Mouse (Mus musculus): Measurements from ENCODE around the gene Sh3bp5l. TPM values are rescaled to one million over a fixed set of nuclear protein-coding genes. Genes with fewer than 3 reads are reported as not detected.
A peak's percentile ranks its signal among the peaks of the same experiment; 100 is the strongest.
"Not testable (repeated sequence)": the region's sequence is repeated elsewhere in the genome, so short reads cannot be mapped to it uniquely, and the experiment has no call there.

Gene Sh3bp5l
- polyA plus RNA-seq, 1 experiment from 2014 or later = 51.9 TPM

GRCm38 (mm10) chr11:58305299-58305698, 25.2 kb upstream of the Sh3bp5l start:
- WGBS = 94% methylated on average over 8 of the region's 8 CpGs

DNA sequence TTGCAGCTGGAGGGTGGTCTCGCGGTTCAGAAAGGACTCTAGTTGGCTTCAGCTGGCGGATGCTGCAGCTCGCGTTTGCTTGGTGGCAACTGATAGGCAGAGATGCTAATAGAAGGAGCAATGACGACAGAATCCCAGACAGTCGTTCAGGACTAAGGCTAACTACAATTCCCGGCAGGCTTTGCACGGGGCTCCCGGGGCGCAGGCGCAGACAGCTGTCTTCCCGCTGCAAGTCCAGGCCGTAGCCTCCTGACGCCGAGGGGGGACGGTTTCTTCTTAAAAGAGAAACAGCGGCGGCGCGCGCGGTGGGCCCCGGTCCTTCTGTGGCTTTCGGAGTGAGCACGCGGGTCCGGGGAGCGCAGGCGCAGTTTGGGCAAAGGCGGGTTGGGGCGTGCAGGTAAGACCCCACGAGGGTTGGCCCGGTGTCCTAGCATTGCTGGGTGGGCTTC, 23.6 kb upstream of the Sh3bp5l start, which contains the start of gene Zfp692:
TSS of gene Zfp692 (plus strand) at position 210 of the 449 bp plus-strand sequence.
- Histone ChIP-seq H3K27me3 (no peaks in the 10 kb centered on the region), H3K36me3 (0 out of 2 replicates have a peak, but pooled peaks cover 3% of the 10 kb centered on the region), H3K4me1 (replicated peaks) (peaks cover 26% of the 10 kb centered on the region), H3K27ac (replicated peaks) (peak within 1 kb of the TSS; percentile 80), H3K9ac (peak within 1 kb of the TSS; percentile 70), H3K4me3 (peak within 1 kb of the TSS; percentile 54), H3K4me2 (peak within 1 kb of the TSS; percentile 99), H3K9me3 (no peaks in the 10 kb centered on the region)
- peak; percentile 89 for ATAC-seq (ENCODE audit: low FRiP score, low read depth)
- under 1% methylated on average over 34 of the region's 34 CpGs for WGBS

More at GRCm38 (mm10) chr11:58305299-58305698, 25.2 kb upstream of the Sh3bp5l start:
- not testable (repeated sequence) for H3K9ac ChIP-seq; ATAC-seq (ENCODE audit: low FRiP score, low read depth); H3K27ac ChIP-seq (replicated peaks); H3K27me3 ChIP-seq; H3K9me3 ChIP-seq; H3K36me3 ChIP-seq; H3K4me3 ChIP-seq; H3K4me2 ChIP-seq
- peaks cover 36% of the 10 kb centered on the region for H3K4me1 ChIP-seq (replicated peaks)

DNA sequence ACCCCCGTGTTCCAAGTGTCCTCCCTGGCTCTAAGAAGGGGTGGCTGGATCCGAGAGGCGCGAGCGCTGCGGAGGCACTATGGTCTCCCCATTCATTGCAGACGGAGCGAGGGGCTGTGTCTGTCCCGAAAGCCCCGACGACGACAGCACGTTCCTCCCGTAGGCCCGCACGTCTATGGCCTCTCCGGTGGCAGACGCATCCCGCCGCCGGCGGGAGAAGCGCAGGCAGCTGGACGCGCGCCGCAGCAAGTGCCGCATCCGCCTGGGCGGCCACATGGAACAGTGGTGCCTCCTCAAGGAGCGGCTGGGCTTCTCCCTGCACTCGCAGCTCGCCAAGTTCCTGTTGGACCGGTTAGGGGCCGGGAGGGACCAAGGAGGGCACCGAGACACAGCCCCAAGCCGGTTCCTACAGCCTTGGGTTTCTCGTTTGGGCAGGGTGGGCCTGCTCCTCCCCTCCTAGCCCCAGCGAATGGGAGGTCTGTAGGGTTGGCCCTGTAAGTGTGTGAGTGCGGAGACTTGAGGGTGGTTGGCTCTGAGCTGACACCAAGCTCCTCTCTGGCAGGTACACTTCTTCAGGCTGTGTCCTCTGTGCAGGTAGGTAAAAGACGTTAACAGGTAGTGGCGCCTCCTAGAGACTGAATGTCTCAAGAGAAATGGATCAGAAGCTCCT, 23.0 kb upstream of the Sh3bp5l start:
- peaks cover 26% of the 10 kb centered on the region for H3K4me1 ChIP-seq (replicated peaks)
- peak; percentile 33 for ATAC-seq (ENCODE audit: low FRiP score, low read depth)
- WGBS = under 1% methylated on average over 42 of the region's 42 CpGs
- H3K36me3 ChIP-seq = 0 out of 2 replicates have a peak, but pooled peaks cover 3% of the 10 kb centered on the region
- H3K27me3 ChIP-seq = no peaks in the 10 kb centered on the region
- peak overlapping the region; percentile 54 for H3K4me3 ChIP-seq
- peak overlapping the region; percentile 99 for H3K4me2 ChIP-seq
- no peaks in the 10 kb centered on the region for H3K9me3 ChIP-seq
- peak overlapping the region; percentile 70 for H3K9ac ChIP-seq
- peak overlapping the region; percentile 80 for H3K27ac ChIP-seq (replicated peaks)

GRCm38 (mm10) chr11:58308661-58309060, 21.9 kb upstream of the Sh3bp5l start:
- Histone ChIP-seq H3K9ac (no peak overlapping the region), H3K4me1 (replicated peaks) (peaks cover 23% of the 10 kb centered on the region), H3K4me3 (no peak overlapping the region), H3K4me2 (no peak overlapping the region), H3K27ac (replicated peaks) (no peak overlapping the region), H3K9me3 (no peaks in the 10 kb centered on the region), H3K27me3 (no peaks in the 10 kb centered on the region), H3K36me3 (0 out of 2 replicates have a peak, but pooled peaks cover 3% of the 10 kb centered on the region)
- no peak for ATAC-seq (ENCODE audit: low FRiP score, low read depth)
- WGBS = 96% methylated on average over 9 of the region's 9 CpGs

DNA sequence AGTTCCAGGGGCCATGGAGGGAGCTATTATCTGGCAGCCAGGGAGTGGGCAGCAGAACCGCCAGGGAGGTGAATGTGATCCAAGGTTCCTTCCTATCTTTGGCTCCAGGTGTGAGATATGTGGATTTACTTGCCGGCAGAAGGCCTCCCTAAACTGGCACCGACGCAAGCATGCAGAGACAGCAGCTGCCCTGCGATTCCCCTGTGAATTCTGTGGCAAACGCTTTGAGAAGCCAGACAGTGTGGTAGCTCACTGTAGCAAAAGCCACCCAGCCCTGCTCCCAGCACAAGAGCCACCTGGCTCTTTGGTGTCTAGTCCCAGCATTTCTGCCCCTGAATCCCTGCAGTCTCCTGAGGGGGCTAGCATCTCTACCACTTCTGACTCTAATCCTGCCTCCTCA, 16.5 kb upstream of the Sh3bp5l start:
- Histone ChIP-seq H3K9me3 (no peaks in the 10 kb centered on the region), H3K4me3 (no peak overlapping the region), H3K27ac (replicated peaks) (no peak overlapping the region), H3K4me1 (replicated peaks) (no peaks in the 10 kb centered on the region), H3K9ac (no peak overlapping the region), H3K27me3 (no peaks in the 10 kb centered on the region), H3K4me2 (no peak overlapping the region), H3K36me3 (peaks cover 23% of the 10 kb centered on the region)
- 63% methylated on average over 6 of the region's 6 CpGs for WGBS
- ATAC-seq (ENCODE audit: low FRiP score, low read depth) = no peak

DNA sequence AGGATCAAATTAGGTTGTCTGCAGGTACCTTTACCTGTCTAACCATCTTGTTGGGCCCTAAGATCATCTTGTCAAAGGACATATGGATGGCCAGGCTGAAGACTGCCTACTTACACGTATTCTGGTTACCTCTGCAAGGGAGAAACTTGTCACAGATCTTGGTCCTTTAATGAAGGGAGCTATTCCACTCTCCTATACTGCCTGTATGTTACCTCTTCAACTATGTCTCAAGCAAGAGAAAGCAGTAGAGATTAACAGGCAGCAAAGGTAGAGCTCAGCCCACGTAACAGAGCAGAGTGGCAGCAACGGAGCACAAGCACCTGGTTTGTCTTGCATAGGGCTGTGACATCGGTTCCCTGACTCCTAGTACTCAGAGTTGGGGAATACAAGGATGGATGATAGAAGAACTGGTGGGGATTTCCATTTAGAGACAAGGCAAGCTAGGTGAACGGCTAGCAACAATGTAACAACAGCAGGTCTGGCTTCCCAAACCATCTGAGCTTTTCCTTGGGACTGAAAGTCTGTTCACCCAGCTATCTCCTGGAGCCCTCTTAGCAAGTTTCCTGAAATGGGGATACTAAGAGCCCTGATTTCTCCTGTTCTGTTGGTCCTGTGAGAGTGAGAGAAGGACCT, 14.9 kb upstream of the Sh3bp5l start:
- Histone ChIP-seq H3K4me2 (no peak overlapping the region), H3K27ac (replicated peaks) (no peak overlapping the region), H3K4me1 (replicated peaks) (peaks cover 5% of the 10 kb centered on the region; the same call in 1 of the 2 replicates), H3K9me3 (no peaks in the 10 kb centered on the region), H3K36me3 (peaks cover 32% of the 10 kb centered on the region), H3K27me3 (no peaks in the 10 kb centered on the region), H3K9ac (no peak overlapping the region), H3K4me3 (no peak overlapping the region)
- WGBS = 94% methylated on average over 5 of the region's 5 CpGs
- ATAC-seq (ENCODE audit: low FRiP score, low read depth) = no peak

DNA sequence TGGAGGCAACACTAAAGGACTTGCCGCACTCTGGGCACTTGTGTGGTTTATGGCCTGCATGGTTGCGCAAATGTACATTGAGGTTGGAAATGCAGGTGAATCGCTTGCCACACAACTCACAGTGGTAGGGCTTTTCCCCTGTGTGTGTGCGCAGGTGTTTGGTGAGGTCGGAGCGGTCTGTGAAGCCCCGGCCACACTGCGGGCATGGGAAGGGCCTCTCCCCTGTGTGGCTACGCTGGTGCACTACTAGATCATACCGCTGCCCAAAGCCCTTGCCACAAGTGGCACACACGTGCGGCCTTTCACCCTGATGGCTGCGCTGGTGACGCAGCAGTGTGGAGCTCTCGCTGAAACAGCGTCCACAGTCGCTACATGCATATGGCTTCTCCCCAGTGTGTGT, 14.2 kb upstream of the Sh3bp5l start:
- WGBS = 86% methylated on average over 17 of the region's 17 CpGs
- H3K9ac ChIP-seq = no peak overlapping the region
- ATAC-seq (ENCODE audit: low FRiP score, low read depth) = peak; percentile 43

DNA sequence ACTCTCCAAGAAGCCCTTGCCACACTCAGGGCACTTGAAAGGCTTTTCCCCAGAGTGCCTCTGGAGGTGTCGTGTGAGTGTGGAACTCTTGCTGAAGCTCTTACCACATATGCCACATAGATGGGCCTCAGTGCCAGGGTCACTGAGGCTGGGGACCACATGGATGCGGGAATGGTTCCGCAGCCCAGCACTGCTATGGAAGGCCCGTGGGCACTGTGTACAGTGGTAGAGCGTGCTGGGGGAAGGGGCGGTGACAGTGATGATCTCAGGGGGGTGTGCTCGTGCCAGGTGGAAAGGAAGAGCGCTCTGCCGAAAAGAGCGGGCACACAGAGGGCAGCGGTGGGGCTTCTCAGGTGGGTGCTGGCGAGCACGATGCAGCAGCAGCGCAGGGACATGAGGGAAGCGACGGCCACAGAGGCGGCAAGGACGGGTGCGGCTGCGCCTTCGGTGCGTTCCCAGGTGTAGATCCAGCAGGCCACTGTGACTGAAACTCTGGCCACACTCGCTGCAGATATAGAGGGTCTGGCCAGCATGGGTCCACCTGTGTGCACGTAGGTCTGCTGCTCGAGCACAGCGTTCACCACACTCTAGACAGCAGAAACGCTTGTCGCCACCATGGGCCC, 13.6 kb upstream of the Sh3bp5l start:
- H3K36me3 ChIP-seq = peaks cover 30% of the 10 kb centered on the region
- no peaks in the 10 kb centered on the region for H3K27me3 ChIP-seq
- H3K9me3 ChIP-seq = no peaks in the 10 kb centered on the region
- 67% methylated on average over 28 of the region's 28 CpGs for WGBS
- peak; percentile 61 for ATAC-seq (ENCODE audit: low FRiP score, low read depth)
- H3K27ac ChIP-seq (replicated peaks) = no peak overlapping the region
- no peak overlapping the region for H3K4me3 ChIP-seq
- H3K4me1 ChIP-seq (replicated peaks) = peaks cover 16% of the 10 kb centered on the region
- H3K9ac ChIP-seq = no peak overlapping the region
- H3K4me2 ChIP-seq = no peak overlapping the region

More for the DNA sequence above, 14.2 kb upstream of the Sh3bp5l start:
- H3K9me3 ChIP-seq = no peaks in the 10 kb centered on the region
- H3K27me3 ChIP-seq = no peaks in the 10 kb centered on the region
- peaks cover 10% of the 10 kb centered on the region for H3K4me1 ChIP-seq (replicated peaks)
- H3K4me2 ChIP-seq = no peak overlapping the region
- H3K27ac ChIP-seq (replicated peaks) = no peak overlapping the region
- no peak overlapping the region for H3K4me3 ChIP-seq
- H3K36me3 ChIP-seq = peaks cover 32% of the 10 kb centered on the region

DNA sequence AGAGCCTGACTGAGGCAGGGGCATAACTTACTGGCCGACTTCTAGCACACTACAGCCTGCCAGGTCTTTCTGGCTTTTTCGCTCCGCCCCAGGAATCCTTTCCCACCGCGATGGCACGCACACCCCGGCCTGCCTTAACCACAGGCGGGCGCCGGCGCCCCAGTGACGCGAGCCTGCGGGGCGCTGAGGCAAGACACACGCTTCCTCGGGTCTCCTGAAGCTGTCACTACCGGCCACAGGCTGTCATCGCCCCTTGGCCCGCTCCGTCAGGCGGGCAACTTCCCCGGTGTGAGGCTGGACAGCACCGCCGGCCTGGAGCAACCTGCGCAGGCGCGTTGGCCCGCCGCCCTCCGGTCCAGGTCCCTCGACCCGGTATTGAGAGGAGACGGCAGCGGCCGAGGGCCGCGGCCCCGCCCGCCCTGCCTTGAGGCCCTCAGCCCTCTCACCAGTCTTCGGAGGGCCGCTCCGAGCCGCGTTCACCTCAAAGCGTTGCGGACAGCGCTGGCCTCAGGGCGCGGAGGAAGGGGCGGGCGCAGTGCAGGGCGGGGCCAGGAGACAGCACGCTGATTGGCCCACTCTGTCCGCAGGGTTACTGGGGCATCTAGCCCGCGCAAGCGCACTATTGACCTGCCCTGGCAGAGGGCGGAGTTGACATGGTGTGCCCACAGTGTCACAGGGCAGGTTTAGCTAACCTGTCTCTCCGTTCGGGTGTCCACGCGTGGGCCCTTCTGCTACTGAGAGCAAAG, 7.5 kb upstream of the Sh3bp5l start:
- no peaks in the 10 kb centered on the region for H3K9me3 ChIP-seq
- H3K4me1 ChIP-seq (replicated peaks) = peaks cover 36% of the 10 kb centered on the region
- H3K27ac ChIP-seq (replicated peaks) = peak overlapping the region; percentile 97
- peak overlapping the region; percentile 81 for H3K4me3 ChIP-seq
- peak overlapping the region; percentile 77 for H3K4me2 ChIP-seq
- ATAC-seq (ENCODE audit: low FRiP score, low read depth) = peak; percentile 98
- peaks cover 24% of the 10 kb centered on the region for H3K36me3 ChIP-seq
- H3K27me3 ChIP-seq = no peaks in the 10 kb centered on the region
- WGBS = under 1% methylated on average over 57 of the region's 63 CpGs
- H3K9ac ChIP-seq = peak overlapping the region; percentile 92

DNA sequence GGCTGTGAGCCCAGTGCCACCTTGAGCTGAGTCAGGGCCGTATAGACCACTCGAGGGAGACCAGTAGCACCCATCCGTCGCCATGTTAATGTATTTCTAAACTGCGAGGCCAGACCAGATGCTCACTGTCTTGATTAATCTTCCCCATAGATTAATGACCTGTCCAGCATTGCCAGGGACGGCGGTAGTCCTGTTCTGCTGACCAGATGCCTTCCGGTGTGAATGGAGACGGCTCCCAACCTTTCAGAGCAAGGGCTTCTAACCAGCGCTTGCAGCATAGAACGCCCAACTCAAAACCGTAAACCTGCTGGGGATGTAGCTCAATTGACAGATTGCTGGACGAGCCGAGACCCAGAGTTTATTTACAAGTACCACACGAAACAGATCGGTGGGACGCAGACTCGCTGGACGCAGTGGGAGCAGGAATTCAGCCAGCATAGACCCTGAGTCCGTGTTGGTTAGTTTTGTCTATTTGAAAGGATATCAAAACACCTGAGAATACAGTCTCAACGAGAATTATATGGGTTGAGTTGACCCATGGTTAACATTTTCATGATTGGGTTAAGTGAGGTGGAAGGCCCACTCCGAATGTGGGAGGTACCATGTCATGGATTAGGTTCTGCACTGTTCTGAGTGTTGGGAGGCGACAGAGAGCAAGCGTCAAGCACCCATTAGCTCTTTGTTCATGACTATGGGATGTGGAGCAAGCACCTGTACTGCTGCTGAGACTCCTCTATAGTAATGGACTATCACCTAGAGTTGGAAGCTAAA, 6.8 kb upstream of the Sh3bp5l start:
- peaks cover 22% of the 10 kb centered on the region for H3K36me3 ChIP-seq
- peak overlapping the region; percentile 92 for H3K9ac ChIP-seq
- H3K9me3 ChIP-seq = no peaks in the 10 kb centered on the region
- peak overlapping the region; percentile 97 for H3K27ac ChIP-seq (replicated peaks)
- H3K4me3 ChIP-seq = peak overlapping the region; percentile 81
- ATAC-seq (ENCODE audit: low FRiP score, low read depth) = no peak
- 9% methylated on average over 24 of the region's 24 CpGs for WGBS
- H3K27me3 ChIP-seq = no peaks in the 10 kb centered on the region
- H3K4me1 ChIP-seq (replicated peaks) = peaks cover 41% of the 10 kb centered on the region
- H3K4me2 ChIP-seq = peak overlapping the region; percentile 77

GRCm38 (mm10) chr11:58324614-58325229, 5.8 kb upstream of the Sh3bp5l start:
- Histone ChIP-seq H3K27me3 (no peaks in the 10 kb centered on the region), H3K9me3 (no peaks in the 10 kb centered on the region), H3K36me3 (peaks cover 16% of the 10 kb centered on the region), H3K4me1 (replicated peaks) (peaks cover 50% of the 10 kb centered on the region), H3K9ac (no peak overlapping the region), H3K27ac (replicated peaks) (no peak overlapping the region), H3K4me2 (no peak overlapping the region), H3K4me3 (no peak overlapping the region)
- 93% methylated on average over 3 of the region's 3 CpGs for whole genome bisulfite sequencing
- no peak for ATAC-seq (ENCODE audit: low FRiP score, low read depth)
